Mouse (Mus musculus): ENCODE results near the gene Asxl2.

DNA sequence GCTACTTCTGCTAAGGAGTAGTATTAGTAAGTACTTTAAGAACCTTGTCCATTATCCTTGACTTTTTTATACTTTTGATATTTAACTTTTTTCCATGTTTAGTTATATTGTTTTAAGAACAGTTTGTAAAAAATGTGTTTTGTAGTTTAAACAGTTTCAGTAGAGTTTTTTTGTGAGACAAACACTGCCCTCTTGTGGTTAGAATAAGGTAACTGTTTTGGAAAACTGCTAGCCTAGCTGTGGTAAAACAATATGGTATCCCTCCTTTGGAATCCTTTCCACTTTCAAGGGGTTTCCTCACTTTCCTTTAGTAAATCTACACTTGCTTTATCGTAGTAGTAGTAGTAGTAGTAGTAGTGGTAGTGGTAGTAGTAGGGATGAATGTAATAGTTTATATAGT, 11.2 kb downstream of the Asxl2 start:
- TF ChIP-seq POLR2A (IDR thresholded peaks at IDR 0.05; ENCODE audit: borderline replicate concordance, low read depth, low read length) = no peak
- no peak for TF ChIP-seq CTCF (IDR thresholded peaks at IDR 0.05; ENCODE audit: low read depth, low read length)
